In the genomic region with DNA sequence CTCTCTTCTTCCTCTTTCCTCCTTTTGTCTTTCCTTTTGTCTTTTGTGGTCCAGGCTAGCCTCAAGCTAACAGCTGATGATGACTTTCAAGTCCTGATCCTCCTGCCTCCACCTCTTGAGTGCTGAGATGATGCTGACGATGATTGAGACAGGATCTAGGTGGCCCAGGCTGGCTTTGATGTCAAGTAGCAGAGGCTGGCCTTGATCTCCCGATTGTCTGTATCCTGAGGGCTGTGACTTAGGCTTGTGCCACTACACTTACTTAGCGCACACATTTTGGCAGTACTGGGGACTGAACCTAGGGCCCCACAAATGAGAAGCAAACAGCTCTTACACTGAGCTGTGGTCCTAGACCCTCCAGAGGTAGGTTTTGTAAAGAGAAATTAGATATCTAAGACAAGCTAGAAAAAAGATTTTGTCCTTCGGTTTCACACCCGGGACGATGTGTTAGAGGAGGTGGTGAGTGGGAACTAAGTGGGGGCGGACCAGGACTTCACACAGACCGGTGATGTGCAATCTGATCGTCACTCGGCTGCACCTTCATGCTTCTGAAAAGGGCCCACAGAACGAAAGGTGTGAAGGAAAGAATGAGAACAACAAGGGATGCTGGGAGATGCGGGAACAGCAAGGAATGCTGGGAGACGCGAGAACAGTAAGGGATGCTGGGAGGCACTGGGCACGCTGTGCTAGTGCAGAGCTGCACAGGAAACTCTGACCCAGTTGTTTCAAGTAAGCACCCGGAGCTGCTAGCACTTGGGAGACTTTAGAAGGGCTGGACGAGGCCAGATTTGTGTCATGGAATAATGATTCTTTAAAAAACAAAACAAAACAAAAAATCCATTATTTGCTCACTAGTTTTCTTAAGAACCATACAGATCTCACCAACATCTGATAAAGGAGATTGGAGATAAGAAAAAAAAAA, we compare ENCODE assay signal across 23 mouse cellular contexts. TPM values are rescaled to one million over a fixed set of nuclear protein-coding genes. Genes with fewer than 3 reads are reported as not detected.
DNase-seq lines count a peak whose midpoint lies in the region; ATAC-seq lines count a peak whose summit lies in the region.
"Had no signal": no experiment of that assay in that cellular context is flagged by ENCODE, and none has a peak within 500 bp of the region (broad histone marks: within the 10 kb centered on the region; RNA-seq: fewer than 3 reads in every experiment).

No protein-coding gene starts in this region.

- no peaks in the 10 kb centered on the region for H3K27me3 ChIP-seq in hindbrain, embryonic 11.5 days (ENCODE audit: control insufficient read depth, insufficient read depth, low read length)
- H3K27me3 ChIP-seq: embryonic facial prominence, embryonic 13.5 days; forebrain, embryonic 12.5 days had no signal

- 90% methylated on average over 17 of the region's 17 CpGs for WGBS in hindbrain, embryonic 11.5 days

- H3K4me3 ChIP-seq in hindbrain, embryonic 11.5 days (ENCODE audit: low read depth, low read length), result no peak overlapping the region
- H3K4me3 ChIP-seq: embryonic facial prominence, embryonic 13.5 days; forebrain, embryonic 12.5 days; gastrocnemius, adult 2 months; heart, embryonic 10.5 days had no signal

- H3K4me1 ChIP-seq in hindbrain, embryonic 11.5 days (replicated peaks; ENCODE audit: control insufficient read depth, insufficient read depth, low read length), result no peaks in the 10 kb centered on the region
- H3K4me1 ChIP-seq: embryonic facial prominence, embryonic 13.5 days; forebrain, embryonic 12.5 days had no signal

- H3K27ac ChIP-seq in hindbrain, embryonic 11.5 days (ENCODE audit: low read depth, low read length), result no peak overlapping the region
- H3K27ac ChIP-seq: embryonic facial prominence, embryonic 13.5 days; forebrain, embryonic 12.5 days; gastrocnemius, adult 2 months; heart, embryonic 10.5 days; hindbrain, embryonic 14.5 days had no signal

- peak; percentile 52; the same call in 1 of the 2 replicates for ATAC-seq in frontal cortex, adult (ENCODE audit: low TSS enrichment)
- ATAC-seq in hindbrain, embryonic 11.5 days (ENCODE audit: low FRiP score), result no peak
- ATAC-seq: forebrain, embryonic 16.5 days; intestine, postnatal 0 days had no signal

- H3K9me3 ChIP-seq in hindbrain, embryonic 11.5 days (ENCODE audit: control insufficient read depth, low read length), result no peaks in the 10 kb centered on the region
- H3K9me3 ChIP-seq: embryonic facial prominence, embryonic 13.5 days; forebrain, embryonic 12.5 days; G1E; heart, embryonic 10.5 days had no signal

- H3K36me3 ChIP-seq in hindbrain, embryonic 11.5 days (ENCODE audit: control insufficient read depth, insufficient read depth, low read length), result no peaks in the 10 kb centered on the region
- H3K36me3 ChIP-seq: embryonic facial prominence, embryonic 13.5 days; forebrain, embryonic 12.5 days; G1E; heart, embryonic 10.5 days had no signal

- H3K4me2 ChIP-seq in hindbrain, embryonic 11.5 days (replicated peaks; ENCODE audit: low read depth, low read length), result no peak overlapping the region
- H3K4me2 ChIP-seq: embryonic facial prominence, embryonic 13.5 days; forebrain, embryonic 12.5 days; hindbrain, embryonic 14.5 days had no signal

- H3K9ac ChIP-seq in hindbrain, embryonic 11.5 days (ENCODE audit: low read depth, low read length), result no peak overlapping the region
- H3K9ac ChIP-seq: embryonic facial prominence, embryonic 13.5 days; forebrain, embryonic 12.5 days; hindbrain, embryonic 14.5 days had no signal

- DNase-seq in frontal cortex, postnatal 25 days (ENCODE audit: low spot score in 2 of 2), result no peak
- DNase-seq in R1 (ENCODE audit: low read depth, low spot score), result peak; percentile 38
- DNase-seq in induced T-regulatory cell, adult 2 months (ENCODE audit: low read depth), result peak; percentile 69
- DNase-seq in hindbrain, embryonic 11.5 days (ENCODE audit: low spot score), result no peak
- no peak for DNase-seq in left cerebral cortex, adult 11 months (ENCODE audit: low spot score)
- no peak for DNase-seq in left cerebral cortex, adult 8-10 months (ENCODE audit: low spot score in 2 of 2)
- DNase-seq: adrenal gland, postnatal 14 days; B cell, adult 2 months; cerebellum, adult 11-12 months; cerebellum, adult 9-10 months; cerebellum, postnatal 25 days; gastrocnemius, adult 2 months; gastrocnemius, postnatal 25 days; heart, adult 18-20 months; heart, postnatal 10 days had no signal

RNA-seq across cellular contexts. Expression of a gene that starts 48.5 kb away (rescaled TPM):
- 176 and 181 TPM in 2 replicates for polyA plus RNA-seq in hindbrain, embryonic 11.5 days (2014; fragmentation: Nextera tagmentation; extraction: Ambion mirVana)
- 10 to 100 TPM; 52.8 to 55.2 (median 53.2) TPM for total RNA-seq in left cerebral cortex, adult 8-10 months (2022)

Comparison
In these comparisons a context has a peak if more than half of its experiments do, and no peak if none do; other contexts are left out.
1. DNase-seq: peak in R1 (single experiment) and induced T-regulatory cell, adult 2 months (single experiment); none in frontal cortex, postnatal 25 days (0 of 2), hindbrain, embryonic 11.5 days (single experiment), left cerebral cortex, adult 11 months (single experiment) and left cerebral cortex, adult 8-10 months (0 of 2).